Mouse (Mus musculus) G1E (cell line): ENCODE measurements around the gene Lrrc4b. TPM values are rescaled to one million over a fixed set of nuclear protein-coding genes. Genes with fewer than 3 reads are reported as not detected.

Source experiments
- ATAC-seq: 2 replicates; pipeline ENCODE4 v1.8.0; 2016; ENCODE audit warnings: mild to moderate bottlenecking; ENCODE audit not compliant: insufficient number of reproducible peaks, poor library complexity, low FRiP score, severe bottlenecking; ENCODE audit errors: extremely low read depth
- DNase-seq: peaks from one replicate; pipeline ENCODE4 v3.0.0; 2012; ENCODE audit warnings: low spot score
- H3K27me3 ChIP-seq: 2 replicates; pipeline ENCODE4 v1.6.1; 2012; ENCODE audit warnings: mild to moderate bottlenecking, low read length, inconsistent platforms; ENCODE audit not compliant: insufficient read depth
- H3K36me3 ChIP-seq: replicated peaks from 2 replicates; pipeline ENCODE3; 2012; ENCODE audit warnings: mild to moderate bottlenecking, inconsistent platforms
- H3K4me1 ChIP-seq: 2 replicates; pipeline ENCODE4 v1.6.1; 2012; ENCODE audit warnings: low read depth, low read length, inconsistent platforms, mixed read lengths; ENCODE audit not compliant: insufficient read depth
- H3K4me3 ChIP-seq: 2 replicates; pipeline ENCODE4 v1.5.1; 2012; ENCODE audit warnings: low read depth, mild to moderate bottlenecking, inconsistent platforms, low read length, moderate library complexity, mixed read lengths
- H3K9me3 ChIP-seq: replicated peaks from 2 replicates; pipeline ENCODE4 v1.6.1; 2012; ENCODE audit warnings: inconsistent platforms
- CTCF ChIP-seq: IDR thresholded peaks from 2 replicates; pipeline ENCODE4 v1.5.1; 2012; ENCODE audit warnings: low read depth, low read length, inconsistent platforms, mixed read lengths
- GATA1 ChIP-seq: IDR thresholded peaks from 2 replicates; pipeline ENCODE4 v1.6.1; 2012; ENCODE audit warnings: borderline replicate concordance, low read length, inconsistent platforms, mixed read lengths
- GATA2 ChIP-seq: IDR thresholded peaks from 2 replicates; pipeline ENCODE4 v1.6.1; 2012; ENCODE audit warnings: low read depth, low read length, inconsistent platforms, borderline replicate concordance
- POLR2AphosphoS5 ChIP-seq: IDR thresholded peaks from 2 replicates; pipeline ENCODE4 v1.6.1; 2012; ENCODE audit warnings: low read depth, low read length, inconsistent platforms; ENCODE audit not compliant: insufficient replicate concordance
- TAL1 ChIP-seq: conservative IDR thresholded peaks from 2 replicates; pipeline ENCODE4 v1.6.1; 2012; ENCODE audit warnings: low read depth, low read length, inconsistent platforms, mixed read lengths
- polyA plus RNA-seq: library from polyadenylated mRNA; stranded (reverse); fragments of >175 nt; gene quantifications from 2 replicates; pipeline ENCODE4 v1.2.3, GENCODE M21; 2012
- total RNA-seq, 2 experiments: library from RNA; stranded (forward) in 1 of 2; stranded (reverse) in 1 of 2; fragments of 200-1000 nt in 1 of 2; fragments of >200 nt in 1 of 2; fragmentation: Nextera tagmentation in 1 of 2; gene quantifications; 2 replicates each; pipeline ENCODE4 v1.2.3; 2014 to 2017

The Lrrc4b gene
- total and polyA plus RNA-seq, 3 experiments, result 0.05 TPM; not detected in 2

DNA sequence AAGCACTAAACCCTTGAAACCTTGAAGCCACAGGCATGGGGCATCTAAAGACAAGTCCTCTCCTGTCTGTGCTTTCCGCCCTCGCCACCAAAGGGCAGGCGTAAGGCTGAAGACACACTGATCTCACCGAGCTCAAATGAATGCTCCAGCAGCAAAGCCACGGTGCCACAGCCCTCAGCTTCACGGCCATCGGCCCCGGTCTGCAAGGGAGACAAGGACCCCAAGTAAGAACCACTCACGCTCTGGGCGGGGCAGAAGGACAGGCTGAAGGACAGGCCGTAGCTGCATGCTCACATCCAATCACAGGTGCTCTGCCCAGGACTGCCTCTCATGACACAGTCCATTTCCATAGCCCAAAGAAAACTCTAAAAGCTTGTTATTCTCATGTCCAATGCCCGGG lies 65.9 kb downstream of the Lrrc4b start:
- H3K4me3 ChIP-seq, result peak overlapping the region; percentile 85; the same call in 1 of the 2 replicates
- H3K9me3 ChIP-seq, result no peaks in the 10 kb centered on the region
- DNase-seq, result no peak
- TF ChIP-seq POLR2AphosphoS5, result no peak
- TF ChIP-seq CTCF, result no peak
- no peak for TF ChIP-seq GATA2
- no peak for TF ChIP-seq GATA1
- no peak for TF ChIP-seq TAL1
- peaks cover 60% of the 10 kb centered on the region for H3K36me3 ChIP-seq
- H3K4me1 ChIP-seq, result peaks cover 37% of the 10 kb centered on the region
- no peak for ATAC-seq
- no peaks in the 10 kb centered on the region for H3K27me3 ChIP-seq

DNA sequence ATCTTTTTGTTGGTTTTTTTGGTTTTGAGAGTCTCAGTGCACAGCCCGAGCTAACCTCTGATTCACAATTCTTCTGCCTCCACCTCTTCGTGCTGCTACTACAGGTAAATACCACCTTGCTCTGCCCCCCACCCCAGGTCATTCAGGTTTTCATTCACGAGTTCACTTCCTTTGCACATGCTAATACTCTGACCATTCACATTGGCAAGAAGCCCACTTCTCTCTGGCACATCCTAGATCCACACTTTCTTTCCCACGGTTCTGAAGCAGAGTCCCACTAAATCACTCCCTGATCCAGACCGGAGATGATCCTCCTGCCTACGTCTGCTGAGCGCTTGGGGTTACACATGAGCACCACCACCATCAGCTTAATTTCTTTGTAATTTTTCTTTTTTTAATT lies 66.3 kb downstream of the Lrrc4b start:
- Histone ChIP-seq H3K36me3 (peaks cover 56% of the 10 kb centered on the region), H3K4me3 (peak overlapping the region; percentile 85; the same call in 1 of the 2 replicates), H3K9me3 (no peaks in the 10 kb centered on the region), H3K27me3 (no peaks in the 10 kb centered on the region), H3K4me1 (peaks cover 37% of the 10 kb centered on the region)
- TF ChIP-seq TAL1 (no peak), GATA2 (no peak), CTCF (no peak), GATA1 (no peak), POLR2AphosphoS5 (no peak)
- no peak for DNase-seq
- no peak for ATAC-seq

DNA sequence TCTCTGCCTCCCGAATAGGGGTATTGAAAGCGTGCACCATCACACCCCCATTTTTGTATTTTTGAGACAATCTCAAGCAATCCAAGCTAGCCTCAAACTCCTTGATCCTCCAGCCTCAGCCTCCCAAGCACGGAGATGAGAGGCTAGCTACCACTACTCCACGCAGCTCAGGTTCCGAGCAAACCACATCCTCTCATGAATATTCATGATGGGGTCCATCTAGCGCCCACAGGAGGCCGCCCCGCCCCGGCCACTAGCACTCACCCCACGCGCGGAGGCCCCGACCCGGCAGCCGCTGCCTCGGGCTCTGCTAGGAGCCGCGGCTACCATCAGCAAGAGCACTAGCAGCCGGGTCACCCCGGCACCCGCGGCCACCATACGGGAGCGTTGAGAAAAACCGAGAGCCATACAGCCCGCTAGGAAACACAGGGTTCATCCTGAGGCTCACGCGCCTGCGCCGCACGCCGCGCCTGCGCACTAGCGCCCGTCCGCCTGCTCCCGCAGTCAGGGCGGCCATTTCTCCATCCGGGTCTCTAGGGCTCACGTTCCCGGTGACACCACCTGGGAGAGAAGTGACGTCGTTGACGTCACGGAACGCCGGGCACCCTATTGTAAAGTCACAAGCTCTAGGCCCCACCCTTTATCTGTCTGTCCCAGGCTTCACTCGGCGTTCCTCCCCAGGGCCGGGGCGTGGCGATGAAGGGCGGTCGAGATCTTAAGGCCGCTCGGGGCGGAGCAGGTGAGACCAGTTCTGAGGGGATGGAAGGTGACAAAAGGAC lies 67.4 kb downstream of the Lrrc4b start, which contains the start of the genes Emc10 and Fam71e1:
Gene Emc10, minus strand, starts transcription at position 538 of the 779 bp plus-strand sequence.
Gene Fam71e1, plus strand, starts transcription at position 590 of the 779 bp plus-strand sequence.
- Histone ChIP-seq H3K27me3 (no peaks in the 10 kb centered on the region), H3K4me1 (peaks cover 32% of the 10 kb centered on the region), H3K36me3 (peaks cover 45% of the 10 kb centered on the region), H3K4me3 (peak within 1 kb of the TSS; percentile 85), H3K9me3 (no peaks in the 10 kb centered on the region)
- no peak for TF ChIP-seq CTCF
- TF ChIP-seq POLR2AphosphoS5, result no peak
- TF ChIP-seq TAL1, result no peak
- TF ChIP-seq GATA2, result no peak
- TF ChIP-seq GATA1, result no peak
- peak; percentile 97 for ATAC-seq
- peak; percentile 100 for DNase-seq

DNA sequence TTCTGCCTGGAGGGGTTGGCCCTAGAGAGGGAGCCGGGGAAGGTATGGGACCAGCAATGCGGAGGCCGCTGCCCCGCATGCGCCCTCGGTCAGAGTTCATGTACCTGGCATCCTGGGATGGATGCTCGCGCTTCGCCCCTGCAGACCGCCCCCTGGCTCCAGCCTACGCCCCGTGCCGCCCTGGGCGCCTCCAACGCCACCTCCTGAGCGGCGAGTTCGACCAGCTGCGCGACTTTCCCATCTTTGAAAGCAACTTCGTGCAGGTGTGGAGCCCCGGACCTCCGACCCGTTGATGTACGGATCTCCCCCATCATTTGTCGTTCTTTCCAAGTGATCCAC lies 67.9 kb downstream of the Lrrc4b start:
- Histone ChIP-seq H3K4me1 (peaks cover 33% of the 10 kb centered on the region), H3K27me3 (no peaks in the 10 kb centered on the region), H3K36me3 (peaks cover 39% of the 10 kb centered on the region), H3K4me3 (peak overlapping the region; percentile 85), H3K9me3 (no peaks in the 10 kb centered on the region)
- ATAC-seq (no peak), DNase-seq (no peak)
- TF ChIP-seq CTCF, result no peak
- no peak for TF ChIP-seq GATA1
- 0 out of 2 replicates have a peak, but pooled peaks have one; percentile 30 for TF ChIP-seq POLR2AphosphoS5
- no peak for TF ChIP-seq TAL1

DNA sequence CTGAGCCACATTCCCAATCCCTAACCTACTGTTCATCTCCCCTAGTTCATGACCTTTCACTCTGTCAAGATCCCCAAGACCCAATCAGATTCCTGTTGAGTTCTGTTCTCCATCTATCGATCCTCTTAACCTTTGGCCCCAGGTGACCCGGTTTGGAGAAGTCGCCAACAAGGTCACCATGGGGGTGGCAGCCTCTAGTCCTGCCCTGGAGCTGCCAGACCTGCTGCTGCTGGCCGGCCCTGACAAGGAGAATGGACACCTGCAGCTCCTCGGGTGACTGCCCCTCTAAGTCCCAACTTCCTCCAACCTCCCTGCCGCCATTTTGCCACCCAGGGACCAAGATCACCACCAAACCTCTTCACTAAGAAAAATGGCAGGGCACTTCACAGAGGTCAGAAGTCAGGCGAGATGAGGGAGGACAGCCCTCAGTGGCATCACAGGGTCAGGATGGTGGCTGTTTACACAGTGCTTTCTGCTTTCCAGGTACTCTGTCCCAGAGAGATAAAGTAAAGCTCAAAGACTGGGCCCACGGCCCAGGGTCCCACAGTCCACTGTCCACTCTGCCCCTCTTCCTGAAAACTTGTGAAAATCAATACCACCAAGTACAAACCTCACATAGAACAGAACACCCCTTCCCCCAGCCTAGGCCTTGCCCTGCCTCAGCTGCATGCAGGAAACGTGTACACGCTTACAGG lies 68.7 kb downstream of the Lrrc4b start:
- Histone ChIP-seq H3K27me3 (no peaks in the 10 kb centered on the region), H3K4me3 (peak overlapping the region; percentile 85; the same call in 1 of the 2 replicates), H3K9me3 (no peaks in the 10 kb centered on the region), H3K36me3 (peaks cover 32% of the 10 kb centered on the region), H3K4me1 (peaks cover 33% of the 10 kb centered on the region)
- TF ChIP-seq GATA1 (no peak), TAL1 (no peak), POLR2AphosphoS5 (no peak), CTCF (no peak), GATA2 (no peak)
- ATAC-seq (no peak), DNase-seq (no peak)

DNA sequence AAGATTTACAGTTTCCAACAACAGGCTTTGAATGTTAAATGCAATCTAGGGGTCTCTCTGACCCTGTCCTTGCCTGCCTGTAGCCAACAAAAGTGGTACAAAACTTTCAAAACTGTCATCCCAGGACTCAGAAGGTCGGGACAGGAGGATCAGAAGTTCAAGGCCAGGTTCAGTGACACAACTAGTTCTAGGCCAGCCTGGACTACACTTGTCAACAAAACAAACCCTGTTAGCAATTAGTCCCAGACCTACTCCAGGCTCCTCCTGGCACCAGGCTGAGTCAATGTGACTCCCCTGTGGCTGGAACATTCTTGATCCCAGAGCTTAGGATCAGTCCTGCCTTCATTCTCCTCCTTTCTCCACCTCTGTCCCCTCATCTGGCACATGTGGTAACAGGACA lies 70.1 kb downstream of the Lrrc4b start:
- TF ChIP-seq TAL1, result no peak
- TF ChIP-seq CTCF, result no peak
- no peak for TF ChIP-seq GATA2
- TF ChIP-seq GATA1, result no peak
- no peak for TF ChIP-seq POLR2AphosphoS5
- peaks cover 33% of the 10 kb centered on the region for H3K4me1 ChIP-seq
- H3K36me3 ChIP-seq, result peaks cover 18% of the 10 kb centered on the region
- H3K27me3 ChIP-seq, result peaks cover 11% of the 10 kb centered on the region; the same call in 1 of the 2 replicates
- DNase-seq, result no peak
- H3K4me3 ChIP-seq, result no peak overlapping the region
- no peak for ATAC-seq
- H3K9me3 ChIP-seq, result no peaks in the 10 kb centered on the region
